Comparison of ENCODE assay signal across 24 mouse cellular contexts in the genomic region with DNA sequence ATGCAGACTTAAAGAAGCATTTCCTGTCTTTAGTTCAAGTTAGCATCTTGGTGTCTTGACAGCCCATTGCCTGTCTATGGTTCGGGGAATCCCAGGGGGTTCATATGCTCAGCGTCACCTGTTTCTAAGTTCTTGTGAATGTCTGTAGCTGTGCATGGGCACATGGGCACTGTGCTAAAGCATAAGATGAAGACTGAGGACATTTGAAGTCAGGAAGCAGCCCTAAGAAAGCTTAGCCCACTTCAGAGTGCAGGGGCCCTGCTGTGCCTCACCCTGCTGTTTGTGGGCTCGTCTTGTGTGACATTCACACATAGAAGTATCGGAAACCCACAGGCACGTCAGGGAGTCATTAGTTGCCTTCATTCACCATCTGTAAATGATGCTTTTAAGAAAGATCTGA.
"Had no signal": no experiment of that assay in that cellular context is flagged by ENCODE, and none has a peak within 500 bp of the region (broad histone marks: within the 10 kb centered on the region; RNA-seq: fewer than 3 reads in every experiment).

No protein-coding gene starts in this region.

- H3K27ac ChIP-seq: heart, embryonic 10.5 days; heart, embryonic 13.5 days; heart, embryonic 15.5 days; hindbrain, embryonic 13.5 days; hindbrain, embryonic 15.5 days; hindbrain, postnatal 0 days; kidney, embryonic 15.5 days; kidney, postnatal 0 days; limb, embryonic 13.5 days; limb, embryonic 15.5 days had no signal

- H3K4me2 ChIP-seq: heart, embryonic 13.5 days; heart, embryonic 15.5 days; hindbrain, embryonic 13.5 days; hindbrain, embryonic 15.5 days; kidney, embryonic 15.5 days; limb, embryonic 13.5 days; limb, embryonic 15.5 days had no signal

- H3K27me3 ChIP-seq: heart, embryonic 13.5 days; heart, embryonic 15.5 days; hindbrain, embryonic 13.5 days; hindbrain, embryonic 15.5 days; kidney, embryonic 15.5 days; limb, embryonic 13.5 days; limb, embryonic 15.5 days had no signal

- H3K9ac ChIP-seq: heart, embryonic 13.5 days; heart, embryonic 15.5 days; hindbrain, embryonic 13.5 days; hindbrain, embryonic 15.5 days; kidney, embryonic 15.5 days; limb, embryonic 13.5 days; limb, embryonic 15.5 days had no signal

- H3K36me3 ChIP-seq: heart, embryonic 10.5 days; heart, embryonic 13.5 days; heart, embryonic 15.5 days; hindbrain, embryonic 13.5 days; hindbrain, embryonic 15.5 days; kidney, embryonic 15.5 days; limb, embryonic 13.5 days; limb, embryonic 15.5 days had no signal

- H3K4me3 ChIP-seq: heart, embryonic 10.5 days; heart, embryonic 13.5 days; heart, embryonic 15.5 days; hindbrain, embryonic 13.5 days; hindbrain, embryonic 15.5 days; kidney, embryonic 15.5 days; limb, embryonic 13.5 days; limb, embryonic 15.5 days had no signal

- DNase-seq: gastrocnemius, postnatal 14 days; gastrocnemius, postnatal 36 days; heart, adult 18-20 months; heart, postnatal 14 days; heart, postnatal 36 days; kidney, adult 11 months; kidney, adult 2 months; kidney, adult 9 months; kidney, postnatal 14 days; kidney, postnatal 36 days; layer of hippocampus, adult 9-11 months; layer of hippocampus, postnatal 36 days; left cerebral cortex, postnatal 4 days had no signal

- H3K9me3 ChIP-seq: heart, embryonic 10.5 days; heart, embryonic 13.5 days; heart, embryonic 15.5 days; hindbrain, embryonic 13.5 days; hindbrain, embryonic 15.5 days; kidney, embryonic 15.5 days; limb, embryonic 13.5 days; limb, embryonic 15.5 days had no signal

- H3K4me1 ChIP-seq: heart, embryonic 10.5 days; heart, embryonic 13.5 days; heart, embryonic 15.5 days; hindbrain, embryonic 13.5 days; hindbrain, embryonic 15.5 days had no signal

- ATAC-seq: hindbrain, postnatal 0 days; intestine, embryonic 16.5 days had no signal
